Mouse (Mus musculus): Measurements from ENCODE around the gene Ankmy1. TPM values are rescaled to one million over a fixed set of nuclear protein-coding genes. Genes with fewer than 3 reads are reported as not detected.

Gene Ankmy1
- 0.32 TPM for polyA plus RNA-seq (2017; shearing (Covaris generic))

GRCm38 (mm10) chr1:92902786-92903185 lies at the start of gene Ankmy1:
TSS of gene Ankmy1 (minus strand) at chr1:92902906.

GRCm38 (mm10) chr1:92950607-92951006 lies 47.9 kb upstream of the Ankmy1 start, which contains the start of gene Gpr35:
TSS of gene Gpr35 (plus strand) at chr1:92950865.

GRCm38 (mm10) chr1:92934182-92934827 lies 31.6 kb upstream of the Ankmy1 start, which contains the start of gene Capn10:
TSS of gene Capn10 (plus strand) at chr1:92934376.

GRCm38 (mm10) chr1:92910239-92910885 lies 7.7 kb upstream of the Ankmy1 start, which contains the start of gene Rnpepl1:
TSS of gene Rnpepl1 (plus strand) at chr1:92910783.

GRCm38 (mm10) chr1:92906779-92907631 lies 4.3 kb upstream of the Ankmy1 start, which contains the start of gene Dusp28:
TSS of gene Dusp28 (plus strand) at chr1:92906981.

GRCm38 (mm10) chr1:92831188-92832001 lies 71.3 kb downstream of the Ankmy1 start, which contains the start of gene Gpc1:
TSS of gene Gpc1 (plus strand) at chr1:92831645.

Other genes with a start within 250 kb of the Ankmy1 start
- 24.4 TPM for gene Gpc1, start 71.3 kb downstream of the Ankmy1 start, polyA plus RNA-seq (2017; shearing (Covaris generic))
- gene Dusp28, start 4.1 kb upstream of the Ankmy1 start, polyA plus RNA-seq (2017; shearing (Covaris generic)), result 7.2 TPM
- 70.9 TPM for gene Rnpepl1, start 7.9 kb upstream of the Ankmy1 start, polyA plus RNA-seq (2017; shearing (Covaris generic))
- gene Capn10, start 31.5 kb upstream of the Ankmy1 start, polyA plus RNA-seq (2017; shearing (Covaris generic)), result 12.3 TPM
- gene Gpr35, start 48.0 kb upstream of the Ankmy1 start, polyA plus RNA-seq (2017; shearing (Covaris generic)), result not detected
- gene Aqp12, start 103.4 kb upstream of the Ankmy1 start, polyA plus RNA-seq (2017; shearing (Covaris generic)), result not detected
- 0.22 TPM for gene Kif1a, start 199.0 kb upstream of the Ankmy1 start, polyA plus RNA-seq (2017; shearing (Covaris generic))
- gene Agxt, start 232.3 kb upstream of the Ankmy1 start, polyA plus RNA-seq (2017; shearing (Covaris generic)), result not detected

Measured in effector memory CD4-positive, alpha-beta T cell, adult 7 months (primary cell).